Mouse (Mus musculus): ENCODE data around the gene Gm10337.

The Gm10337 gene

DNA sequence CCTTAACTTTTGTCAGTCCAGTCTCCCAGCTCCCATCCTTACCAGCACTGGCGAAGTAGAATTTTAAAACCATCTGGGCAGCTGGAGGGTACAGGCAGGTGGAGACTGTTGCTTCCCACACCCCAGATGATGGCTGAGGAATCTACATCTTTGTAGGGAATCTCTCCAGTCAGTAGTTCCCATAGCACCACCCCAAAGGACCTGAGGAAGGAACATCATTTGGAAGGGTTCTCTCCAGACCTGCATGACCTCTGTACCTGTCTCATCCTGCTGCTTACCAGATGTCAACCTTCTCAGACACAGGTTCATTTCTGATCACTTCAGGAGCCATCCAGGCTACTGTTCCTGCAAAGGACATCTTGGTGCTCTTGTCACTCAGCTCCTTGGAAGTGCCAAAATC lies at the start of gene Gm10337:
TSS of gene Gm10337 (plus strand) at position 276 of the 400 bp plus-strand sequence.
- DNase-seq (ENCODE audit: low read depth, low spot score): no peak

DNA sequence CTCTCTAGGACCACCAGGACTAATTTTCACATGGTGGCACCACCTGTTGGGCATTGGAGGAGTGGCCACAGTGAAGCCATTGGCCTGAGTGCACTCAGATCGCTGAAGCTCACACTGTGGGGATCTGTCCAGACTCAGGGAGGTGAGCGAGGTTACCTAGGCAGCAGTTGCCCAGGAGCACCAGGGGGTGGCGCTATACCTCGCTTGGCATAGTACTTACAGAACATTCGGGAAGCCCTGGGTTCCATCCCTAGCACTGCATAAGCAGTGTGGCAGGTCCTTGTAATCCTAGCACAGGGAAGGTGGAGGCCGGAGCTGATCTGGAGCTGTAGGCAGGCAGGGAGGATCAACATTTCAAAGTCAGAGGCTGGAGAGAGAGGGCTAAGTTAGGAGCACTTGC lies 47.5 kb upstream of the Gm10337 start:
- no peak for DNase-seq (ENCODE audit: low read depth, low spot score)

- DNase-seq (ENCODE audit: low read depth, low spot score): no peak
Observed at GRCm38 (mm10) chr15:102458050-102458736, 45.3 kb upstream of the Gm10337 start.

DNA sequence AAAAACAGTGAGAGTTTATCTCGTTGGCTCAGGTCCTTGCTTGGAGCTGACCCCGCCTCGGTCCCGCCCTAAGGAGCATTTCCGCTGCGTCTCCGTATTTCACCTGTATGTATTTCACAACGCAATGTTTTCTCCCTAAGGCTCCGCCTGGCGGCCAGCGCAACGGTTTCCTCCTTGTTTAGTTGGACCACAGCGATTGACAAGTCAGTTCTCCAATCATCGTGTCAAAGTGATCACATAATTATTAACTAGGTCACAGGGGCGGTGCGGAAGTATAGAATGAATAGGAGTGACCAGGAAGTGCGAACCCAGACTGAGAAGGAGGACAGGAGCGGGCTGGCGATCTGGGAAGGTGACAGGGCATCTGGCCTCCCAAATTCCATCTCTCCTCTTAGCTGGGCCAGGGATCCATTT lies 44.6 kb upstream of the Gm10337 start, which contains the start of gene Prr13:
TSS of gene Prr13 (plus strand) at position 125 of the 414 bp plus-strand sequence.
- DNase-seq (ENCODE audit: low read depth, low spot score): peak; percentile 94

DNA sequence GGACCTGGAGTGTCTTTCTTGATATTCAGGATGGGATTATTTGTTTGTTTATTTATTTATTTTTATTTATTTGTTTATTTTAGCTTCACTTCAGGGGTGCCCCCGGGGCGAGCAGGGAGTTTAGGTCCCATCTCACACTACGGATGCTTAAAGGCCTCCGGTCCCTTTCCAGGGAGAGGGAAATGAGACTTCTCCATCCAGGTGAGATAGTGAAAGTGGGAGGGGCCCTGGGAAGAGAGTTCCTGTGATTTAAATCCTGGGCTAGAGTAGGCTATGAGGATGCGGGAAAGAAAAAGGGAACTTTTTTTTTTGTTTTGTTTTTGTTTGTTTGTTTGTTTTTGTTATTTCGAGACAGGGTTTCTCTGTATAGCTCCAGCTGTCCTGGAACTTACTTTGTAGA lies 44.1 kb upstream of the Gm10337 start:
- DNase-seq (ENCODE audit: low read depth, low spot score): no peak

DNA sequence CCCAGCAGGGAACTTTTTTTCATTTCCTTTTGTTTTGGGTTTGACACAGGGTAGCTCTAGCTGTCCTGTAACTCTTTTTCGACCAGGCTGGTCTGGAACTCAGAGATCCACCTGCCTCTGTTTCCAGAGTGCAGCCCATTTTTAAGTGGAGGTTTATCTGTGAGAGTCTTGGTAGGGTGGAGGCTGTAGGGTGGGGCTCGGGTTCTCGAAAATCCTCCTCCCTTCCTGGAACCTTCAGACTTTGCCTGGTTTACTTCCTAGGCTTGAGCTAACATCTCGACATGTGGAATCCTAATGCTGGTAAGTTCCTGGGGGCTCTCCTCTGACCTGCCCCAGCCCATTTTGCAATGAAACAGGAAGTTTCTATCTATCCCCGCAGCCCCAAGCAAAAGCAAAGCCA lies 43.7 kb upstream of the Gm10337 start:
- DNase-seq (ENCODE audit: low read depth, low spot score): no peak

DNA sequence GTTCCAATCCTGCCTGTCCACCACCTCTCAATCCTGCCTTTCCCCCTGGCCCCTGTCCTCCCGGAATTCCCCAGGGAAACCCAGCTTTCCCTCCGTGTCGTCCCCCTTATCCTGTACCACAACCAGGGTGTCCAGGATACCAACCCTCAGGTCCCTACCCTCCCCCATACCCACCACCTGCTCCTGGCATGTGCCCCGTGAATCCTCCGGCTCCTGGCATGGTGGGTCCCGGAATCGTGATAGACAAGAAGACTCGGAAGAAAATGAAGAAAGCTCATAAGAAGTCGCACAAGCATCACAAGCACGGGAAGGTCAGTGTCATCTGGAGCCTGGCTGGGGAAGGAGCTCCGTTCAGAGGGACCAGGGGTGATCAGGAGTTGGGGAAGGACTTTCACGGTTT lies 43.1 kb upstream of the Gm10337 start:
- no peak for DNase-seq (ENCODE audit: low read depth, low spot score)

DNA sequence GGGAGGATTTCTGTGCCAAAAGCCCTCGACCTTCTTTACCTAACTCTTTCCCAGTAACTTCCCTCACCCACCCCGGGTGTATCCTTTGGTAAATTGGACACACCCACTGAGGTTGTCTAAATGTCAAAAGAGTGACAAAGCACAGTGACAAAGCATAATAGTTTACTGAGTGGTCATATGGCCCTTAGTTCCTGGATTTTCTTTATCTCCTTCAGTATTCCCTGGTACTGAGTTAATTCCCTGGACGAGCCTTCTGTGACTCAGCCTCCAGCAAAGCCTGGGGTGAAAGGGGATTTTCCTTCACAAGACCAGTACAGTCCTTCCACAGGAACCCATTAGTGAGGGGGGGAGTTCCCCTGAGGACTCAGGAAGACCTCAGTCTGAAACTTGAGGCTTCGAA lies 42.6 kb upstream of the Gm10337 start:
- DNase-seq (ENCODE audit: low read depth, low spot score): no peak

DNA sequence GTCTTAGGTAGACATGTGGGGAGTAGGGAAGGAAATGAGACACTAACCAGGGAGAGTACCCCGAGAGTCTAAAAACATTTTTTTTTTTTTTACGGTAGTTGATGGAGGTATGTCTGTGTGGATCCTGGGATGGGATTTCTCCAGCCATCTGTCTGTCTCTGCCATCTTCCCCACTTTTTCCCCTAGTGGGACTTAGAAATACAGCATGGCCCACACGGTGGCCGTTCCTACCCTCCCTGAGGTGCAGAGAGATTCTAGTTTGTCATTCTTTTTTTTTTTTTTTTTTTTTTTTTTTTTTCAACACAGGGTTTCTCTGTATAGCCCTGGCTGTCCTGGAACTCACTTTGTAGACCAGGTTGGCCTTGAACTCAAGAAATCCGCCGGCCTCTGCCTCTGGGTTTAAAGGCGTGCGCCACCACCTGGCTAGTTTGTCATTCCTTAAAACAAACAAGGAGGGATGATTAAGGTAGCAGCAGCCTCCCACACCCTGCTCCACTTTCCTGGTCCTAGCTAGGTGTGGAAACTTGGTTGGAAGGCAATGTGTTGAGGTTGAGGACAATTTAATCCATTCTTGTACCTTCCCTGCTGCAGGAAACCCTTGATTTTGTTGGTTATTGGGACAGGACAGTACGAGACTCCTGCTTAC lies 42.0 kb upstream of the Gm10337 start:
- DNase-seq (ENCODE audit: low read depth, low spot score): no peak

- no peak for DNase-seq (ENCODE audit: low read depth, low spot score)
Observed at GRCm38 (mm10) chr15:102463666-102464065, 39.9 kb upstream of the Gm10337 start.

GRCm38 (mm10) chr15:102468675-102469370 lies 34.7 kb upstream of the Gm10337 start:
- DNase-seq (ENCODE audit: low read depth, low spot score): no peak

DNA sequence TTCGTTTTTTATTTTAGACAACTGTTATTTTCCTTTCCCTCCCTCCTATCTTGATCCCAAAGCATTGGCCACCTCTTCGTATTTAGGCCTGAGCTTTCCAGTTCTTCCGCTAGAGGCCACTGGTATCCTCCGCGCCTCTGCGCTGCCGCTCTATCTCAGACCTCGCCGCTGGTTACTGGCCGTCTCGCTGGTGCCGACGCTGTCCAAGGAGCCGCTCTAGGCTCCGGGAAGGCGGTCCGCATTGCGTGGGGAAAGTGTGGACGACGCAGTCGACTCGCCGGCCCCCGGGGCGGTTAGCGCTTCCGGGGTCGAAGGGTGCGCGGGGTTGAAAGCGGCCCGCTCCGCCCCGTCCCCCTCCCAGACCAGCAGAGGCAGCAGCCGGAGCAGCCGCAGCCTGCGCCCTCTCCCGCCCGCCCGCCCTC lies 33.3 kb upstream of the Gm10337 start, which contains the start of gene Pcbp2:
TSS of gene Pcbp2 (plus strand) at position 357 of the 422 bp plus-strand sequence.
- peak; percentile 95 for DNase-seq (ENCODE audit: low read depth, low spot score)

DNA sequence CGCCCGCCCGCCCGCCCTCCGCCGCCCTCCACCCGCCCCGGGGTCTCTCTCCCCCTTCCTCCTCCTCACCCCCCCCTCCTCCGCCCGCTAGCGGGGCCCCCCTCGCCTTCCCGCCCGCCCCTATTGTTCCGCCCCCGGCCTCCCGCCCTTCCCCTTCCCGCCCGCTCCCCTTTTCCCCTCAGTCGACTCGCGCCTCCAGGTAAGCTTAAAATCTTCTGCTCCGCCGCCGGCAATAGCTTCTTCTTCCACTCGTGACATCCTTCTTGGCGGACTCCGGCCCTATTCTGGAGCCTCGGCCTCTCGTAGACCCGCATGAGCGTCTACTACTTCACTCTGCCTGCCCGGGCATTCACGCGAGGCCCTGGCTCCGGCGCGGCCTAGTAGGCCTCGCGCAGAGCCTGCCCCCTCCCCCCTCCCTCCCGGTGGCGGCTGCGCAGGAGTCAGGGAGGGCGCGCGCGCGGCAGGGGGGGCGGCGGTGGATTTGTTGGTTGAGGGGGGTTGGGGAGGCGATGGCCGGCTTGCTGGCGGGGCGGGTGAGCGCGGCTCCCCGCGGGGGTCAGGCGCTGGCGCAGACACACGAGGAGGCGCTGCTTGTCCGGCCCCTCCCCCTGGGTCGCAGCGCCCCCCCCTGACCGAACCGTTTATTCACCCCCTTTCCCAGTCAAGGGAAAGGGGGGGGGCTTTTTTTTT lies 32.8 kb upstream of the Gm10337 start:
- DNase-seq (ENCODE audit: low read depth, low spot score): peak; percentile 88

- DNase-seq (ENCODE audit: low read depth, low spot score): no peak
Observed at GRCm38 (mm10) chr15:102471295-102471645, 32.3 kb upstream of the Gm10337 start.

- DNase-seq (ENCODE audit: low read depth, low spot score): no peak
Observed at GRCm38 (mm10) chr15:102471727-102472126, 31.8 kb upstream of the Gm10337 start.

DNA sequence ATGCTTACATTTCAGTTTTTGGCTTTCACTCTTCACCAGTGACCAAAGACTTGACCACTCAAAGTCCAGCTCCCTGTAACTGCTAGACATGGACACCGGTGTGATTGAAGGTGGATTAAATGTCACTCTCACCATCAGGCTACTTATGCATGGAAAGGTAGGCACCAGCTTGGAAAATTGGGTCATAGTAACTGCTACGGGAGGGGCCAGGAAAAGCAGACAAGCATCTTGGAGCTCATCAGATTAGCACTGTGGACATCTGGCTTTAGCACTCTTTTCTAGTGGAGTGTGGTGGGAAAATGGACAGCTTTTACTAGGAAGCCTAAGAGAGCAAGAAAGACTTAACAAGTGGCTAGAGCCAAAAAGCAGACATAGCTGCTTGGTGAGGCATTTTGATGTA lies 30.3 kb upstream of the Gm10337 start:
- DNase-seq (ENCODE audit: low read depth, low spot score): no peak

GRCm38 (mm10) chr15:102474520-102474919 lies 29.0 kb upstream of the Gm10337 start:
- DNase-seq (ENCODE audit: low read depth, low spot score): no peak

DNA sequence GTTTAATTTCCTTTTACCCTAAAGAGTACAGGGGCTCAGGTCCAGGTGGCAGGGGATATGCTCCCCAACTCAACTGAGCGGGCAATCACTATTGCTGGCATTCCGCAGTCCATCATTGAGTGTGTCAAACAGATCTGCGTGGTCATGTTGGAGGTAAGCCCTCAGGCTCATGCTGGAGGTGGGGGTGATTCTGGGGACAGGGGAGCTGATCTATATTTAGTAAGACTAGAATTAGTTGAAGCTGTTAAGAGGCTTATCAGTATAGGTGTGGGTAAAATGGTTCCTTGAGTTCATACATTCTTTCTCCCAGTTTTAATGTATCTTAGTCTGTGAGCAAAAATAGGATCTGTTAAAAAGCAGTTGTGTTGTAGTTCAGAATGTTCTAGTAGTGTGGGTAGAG lies 20.4 kb upstream of the Gm10337 start:
- DNase-seq (ENCODE audit: low read depth, low spot score): peak; percentile 33

- DNase-seq (ENCODE audit: low read depth, low spot score): no peak
Observed at GRCm38 (mm10) chr15:102485853-102486252, 17.7 kb upstream of the Gm10337 start.

DNA sequence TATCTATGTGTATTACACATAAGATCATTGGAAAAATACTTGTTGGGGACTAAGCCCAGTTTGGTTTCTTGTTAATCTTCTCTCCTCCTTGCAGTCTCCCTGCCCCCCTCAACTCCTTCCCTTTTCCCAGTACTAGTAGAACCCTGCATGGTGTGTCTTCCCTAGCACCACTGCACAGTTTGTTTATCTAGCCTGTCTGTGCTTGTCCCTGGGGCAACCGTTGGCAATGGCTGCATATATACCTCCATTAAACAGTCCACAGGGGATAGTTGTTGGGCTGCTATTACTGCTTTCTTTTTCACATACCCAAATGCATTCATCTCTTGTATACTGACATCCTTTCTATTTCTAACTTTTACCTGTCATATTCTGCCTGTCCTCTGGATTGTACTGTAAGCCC lies 15.9 kb upstream of the Gm10337 start:
- no peak for DNase-seq (ENCODE audit: low read depth, low spot score)

DNA sequence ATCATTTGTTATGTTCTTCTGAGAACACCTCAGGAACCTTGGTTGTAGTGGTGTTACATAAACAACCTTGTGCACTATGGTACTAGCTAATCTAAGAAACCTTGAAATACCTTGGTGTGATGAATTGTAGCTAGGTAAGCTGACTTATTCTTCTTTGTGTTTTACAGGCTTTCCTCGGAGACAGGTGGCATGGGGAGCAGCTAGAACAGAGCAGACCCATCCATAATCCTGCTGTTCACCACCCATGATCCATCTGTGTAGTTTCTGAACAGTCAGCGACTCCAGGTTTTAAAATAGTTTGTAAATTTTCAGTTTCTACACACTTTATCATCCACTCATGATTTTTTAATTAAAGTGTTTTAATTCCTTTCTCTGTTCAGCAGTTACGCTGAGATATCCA lies 5.2 kb upstream of the Gm10337 start:
- no peak for DNase-seq (ENCODE audit: low read depth, low spot score)

GRCm38 (mm10) chr15:102499370-102499769 lies 4.2 kb upstream of the Gm10337 start:
- DNase-seq (ENCODE audit: low read depth, low spot score): no peak

Data from retina, postnatal 7 days (tissue).